Mouse (Mus musculus): ENCODE data around the gene Cdk15. TPM values are rescaled to one million over a fixed set of nuclear protein-coding genes. Genes with fewer than 3 reads are reported as not detected.

The Cdk15 gene
- total RNA-seq, 2 experiments from 2014 or later: 0.20 TPM

- DNase-seq (ENCODE audit: low spot score in 2 of 2): no peak
These were observed 112.1 kb downstream of the Cdk15 start for GRCm38 (mm10) chr1:59368649-59369319.

- DNase-seq (ENCODE audit: low spot score in 2 of 2): no peak
These were observed 112.6 kb downstream of the Cdk15 start for GRCm38 (mm10) chr1:59369320-59369685.

GRCm38 (mm10) chr1:59370355-59370950 lies 113.7 kb downstream of the Cdk15 start:
- DNase-seq (ENCODE audit: low spot score in 2 of 2): no peak

- no peak for DNase-seq (ENCODE audit: low spot score in 2 of 2)
These were observed 119.4 kb downstream of the Cdk15 start for GRCm38 (mm10) chr1:59376021-59376548.

- no peak for DNase-seq (ENCODE audit: low spot score in 2 of 2)
These were observed 119.9 kb downstream of the Cdk15 start for GRCm38 (mm10) chr1:59376557-59376956.

- DNase-seq (ENCODE audit: low spot score in 2 of 2): no peak
These were observed 120.6 kb downstream of the Cdk15 start for GRCm38 (mm10) chr1:59377312-59377711.

- no peak for DNase-seq (ENCODE audit: low spot score in 2 of 2)
These were observed 124.2 kb downstream of the Cdk15 start for GRCm38 (mm10) chr1:59380926-59381325.

- DNase-seq (ENCODE audit: low spot score in 2 of 2): no peak
These were observed 124.8 kb downstream of the Cdk15 start for GRCm38 (mm10) chr1:59381483-59381882.

GRCm38 (mm10) chr1:59382516-59382915 lies 125.8 kb downstream of the Cdk15 start:
- no peak for DNase-seq (ENCODE audit: low spot score in 2 of 2)

GRCm38 (mm10) chr1:59383049-59383610 lies 126.4 kb downstream of the Cdk15 start:
- DNase-seq (ENCODE audit: low spot score in 2 of 2): no peak

- DNase-seq (ENCODE audit: low spot score in 2 of 2): no peak
These were observed 127.7 kb downstream of the Cdk15 start for GRCm38 (mm10) chr1:59384400-59384799.

GRCm38 (mm10) chr1:59385641-59386040 lies 128.9 kb downstream of the Cdk15 start:
- DNase-seq (ENCODE audit: low spot score in 2 of 2): no peak

GRCm38 (mm10) chr1:59387542-59388314 lies 131.0 kb downstream of the Cdk15 start:
- no peak for DNase-seq (ENCODE audit: low spot score in 2 of 2)

GRCm38 (mm10) chr1:59389181-59389580 lies 132.5 kb downstream of the Cdk15 start:
- no peak for DNase-seq (ENCODE audit: low spot score in 2 of 2)

- DNase-seq (ENCODE audit: low spot score in 2 of 2): no peak
These were observed 135.0 kb downstream of the Cdk15 start for GRCm38 (mm10) chr1:59391736-59392135.

GRCm38 (mm10) chr1:59394072-59394471 lies 137.4 kb downstream of the Cdk15 start:
- DNase-seq (ENCODE audit: low spot score in 2 of 2): no peak

- DNase-seq (ENCODE audit: low spot score in 2 of 2): no peak
These were observed 137.9 kb downstream of the Cdk15 start for GRCm38 (mm10) chr1:59394616-59395015.

GRCm38 (mm10) chr1:59395992-59396391 lies 139.3 kb downstream of the Cdk15 start:
- no peak for DNase-seq (ENCODE audit: low spot score in 2 of 2)

- DNase-seq (ENCODE audit: low spot score in 2 of 2): no peak
These were observed 143.0 kb downstream of the Cdk15 start for GRCm38 (mm10) chr1:59399554-59400325.

GRCm38 (mm10) chr1:59401253-59401652 lies 144.5 kb downstream of the Cdk15 start:
- DNase-seq (ENCODE audit: low spot score in 2 of 2): no peak
